Mouse (Mus musculus) right cerebral cortex, postnatal 4 days (tissue): ENCODE data around the gene Rhox2h.
"Not testable (repeated sequence)": the region's sequence is repeated elsewhere in the genome, so short reads cannot be mapped to it uniquely, and the experiment has no call there.

Source experiments
- DNase-seq: peaks from one replicate; pipeline ENCODE4 v3.0.0-alpha.2; 2022

The Rhox2h gene

GRCm38 (mm10) chrX:37673177-37673576, at the start of gene Rhox2h:
Gene Rhox2h (minus strand): TSS chrX:37673277.
- DNase-seq: not testable (repeated sequence)

DNA sequence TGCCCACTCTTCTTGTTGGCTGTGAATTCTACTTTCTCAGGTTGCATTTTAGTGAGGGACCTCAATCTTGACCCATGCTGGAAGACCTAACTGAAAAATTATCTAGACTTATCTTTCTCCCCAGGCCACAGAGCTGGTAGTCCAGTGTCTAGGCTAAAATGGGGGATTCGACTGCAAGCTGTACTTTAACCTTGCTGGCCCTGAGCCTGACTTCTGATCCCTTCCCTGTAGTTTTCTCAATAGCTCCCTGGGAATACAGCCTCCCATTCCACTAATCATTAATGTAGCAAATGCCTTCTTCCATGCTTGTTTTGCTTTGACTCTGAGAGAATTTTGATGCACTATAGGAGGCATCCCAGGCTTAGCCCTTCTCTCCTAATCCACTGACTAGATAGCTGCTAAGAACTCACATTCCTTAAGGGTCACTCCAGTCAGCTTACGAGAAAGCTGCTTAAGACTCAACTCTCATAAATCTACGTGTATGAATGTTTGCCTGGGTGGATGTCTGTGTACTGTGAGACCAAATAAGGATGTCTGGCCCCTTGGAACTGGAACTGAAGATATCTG, 28.8 kb upstream of the Rhox2h start:
- DNase-seq: no peak

GRCm38 (mm10) chrX:37692261-37692660, 19.2 kb upstream of the Rhox2h start:
- DNase-seq: no peak

- DNase-seq: no peak
Measured at GRCm38 (mm10) chrX:37683031-37683715, 10.1 kb upstream of the Rhox2h start.

DNA sequence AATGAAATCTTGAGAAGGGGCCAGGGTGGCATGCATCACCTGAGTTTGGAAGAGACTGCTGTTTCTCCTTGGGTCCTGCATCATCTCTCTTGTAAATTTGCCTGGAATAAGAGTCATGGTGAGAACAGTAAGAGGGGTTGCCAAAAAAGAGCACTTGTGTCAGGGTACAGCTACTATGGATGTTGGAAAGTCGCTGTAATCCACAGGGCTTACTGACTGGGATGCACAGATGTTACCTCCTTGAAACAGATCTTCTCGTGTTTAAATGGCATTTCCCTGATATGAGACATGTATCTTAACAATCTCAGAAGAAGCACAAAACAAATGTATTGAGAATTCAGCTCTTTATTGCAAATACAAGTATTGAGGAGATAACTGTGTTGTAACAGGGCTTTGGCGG, 4.4 kb downstream of the Rhox2h start, which contains the start of gene Rhox3h:
Gene Rhox3h (minus strand): TSS at position 101 of the 400 bp plus-strand sequence.
- DNase-seq: not testable (repeated sequence)

- DNase-seq: not testable (repeated sequence)
Measured at GRCm38 (mm10) chrX:37651227-37651626, 21.9 kb downstream of the Rhox2h start, which contains the start of gene Rhox4g. Gene Rhox4g (minus strand): TSS chrX:37651327.

GRCm38 (mm10) chrX:37643370-37643769, 29.7 kb downstream of the Rhox2h start, which contains the start of gene Rhox2g:
Gene Rhox2g (minus strand): TSS chrX:37643470.
- DNase-seq: not testable (repeated sequence)

GRCm38 (mm10) chrX:37628512-37628911, 44.6 kb downstream of the Rhox2h start, which contains the start of gene Rhox3g:
Gene Rhox3g (minus strand): TSS chrX:37628612.
- DNase-seq: not testable (repeated sequence)
